ENCODE assay signal across 10 mouse cellular contexts in genomic region chr16:75092471-75093130, GRCm38 (mm10).
DNase-seq lines count a peak whose midpoint lies in the region; ATAC-seq and TF ChIP-seq lines count a peak whose summit lies in the region.
"Had no signal": no experiment of that assay in that cellular context is flagged by ENCODE, and none has a peak within 500 bp of the region (broad histone marks: within the 10 kb centered on the region; RNA-seq: fewer than 3 reads in every experiment).

No protein-coding gene starts in this region.

- no peak for ATAC-seq in heart, embryonic 12.5 days (ENCODE audit: insufficient number of reproducible peaks, low FRiP score)
- peak; percentile 62 for ATAC-seq in forebrain, embryonic 14.5 days

- no peaks in the 10 kb centered on the region for H3K36me3 ChIP-seq in heart, embryonic 12.5 days
- H3K36me3 ChIP-seq in forebrain, embryonic 14.5 days (ENCODE audit: control insufficient read depth, insufficient read depth, low read length): no peaks in the 10 kb centered on the region
- H3K36me3 ChIP-seq in midbrain, embryonic 10.5 days: no peaks in the 10 kb centered on the region

- H3K4me3 ChIP-seq in heart, embryonic 12.5 days: peak overlapping the region; percentile 24
- peak overlapping the region; percentile 15; the same call in 1 of the 2 replicates for H3K4me3 ChIP-seq in forebrain, embryonic 14.5 days (ENCODE audit: low read depth, low read length)
- H3K4me3 ChIP-seq in midbrain, embryonic 10.5 days: peak overlapping the region; percentile 44
- no peak overlapping the region for H3K4me3 ChIP-seq in lung, adult 2 months (replicated peaks; ENCODE audit: extremely low read depth, low read depth, low read length)

- TF ChIP-seq CTCF in brain, embryonic 14.5 days (IDR thresholded peaks at IDR 0.05; ENCODE audit: borderline replicate concordance, extremely low read depth, insufficient read depth, insufficient read length): no peak
- no peak for TF ChIP-seq CTCF in lung, adult 2 months (IDR thresholded peaks at IDR 0.05; ENCODE audit: insufficient read depth, low read length)

- no peak for TF ChIP-seq POLR2A in brain, embryonic 14.5 days (IDR thresholded peaks at IDR 0.05; ENCODE audit: borderline replicate concordance, extremely low read depth, insufficient read depth, insufficient read length, poor library complexity, severe bottlenecking)
- no peak for TF ChIP-seq POLR2A in lung, adult 2 months (IDR thresholded peaks at IDR 0.05; ENCODE audit: borderline replicate concordance, extremely low read depth, low read depth, low read length)

- WGBS in heart, embryonic 12.5 days: 18% methylated on average over 12 of the region's 12 CpGs
- 18% methylated on average over 12 of the region's 12 CpGs for WGBS in forebrain, embryonic 14.5 days
- WGBS in midbrain, embryonic 10.5 days: 22% methylated on average over 12 of the region's 12 CpGs
- whole genome bisulfite sequencing in lung, adult 2 months: 20% methylated on average over 12 of the region's 12 CpGs

- no peak for DNase-seq in heart, postnatal 4 days
- peak; percentile 78 for DNase-seq in brain, embryonic 14.5 days (ENCODE audit: low read depth)
- peak; percentile 61 for DNase-seq in forebrain, embryonic 14.5 days (ENCODE audit: low spot score)
- no peak for DNase-seq in midbrain, embryonic 10.5 days (ENCODE audit: low spot score)
- no peak for DNase-seq in natural killer cell, adult 2 months (ENCODE audit: low spot score in 2 of 2)
- DNase-seq in lung, adult 2 months: no peak
- no peak for DNase-seq in gastrocnemius, postnatal 10 days
- DNase-seq: cerebellum, adult 11 months; thymus, postnatal 14 days had no signal

- H3K9me3 ChIP-seq in heart, embryonic 12.5 days (replicated peaks): no peaks in the 10 kb centered on the region
- H3K9me3 ChIP-seq in forebrain, embryonic 14.5 days (replicated peaks; ENCODE audit: control insufficient read depth, low read length): no peaks in the 10 kb centered on the region
- H3K9me3 ChIP-seq in midbrain, embryonic 10.5 days (replicated peaks): no peaks in the 10 kb centered on the region

- H3K4me1 ChIP-seq in heart, embryonic 12.5 days (replicated peaks): peaks cover 5% of the 10 kb centered on the region; the same call in 1 of the 2 replicates
- peaks cover 7% of the 10 kb centered on the region for H3K4me1 ChIP-seq in forebrain, embryonic 14.5 days (ENCODE audit: control insufficient read depth, insufficient read depth, low read length)
- peaks cover 22% of the 10 kb centered on the region for H3K4me1 ChIP-seq in midbrain, embryonic 10.5 days
- no peaks in the 10 kb centered on the region for H3K4me1 ChIP-seq in lung, adult 2 months (ENCODE audit: control insufficient read depth, insufficient read depth, low read length)

- no peak overlapping the region for H3K9ac ChIP-seq in heart, embryonic 12.5 days
- peak overlapping the region; percentile 45; the same call in 1 of the 2 replicates for H3K9ac ChIP-seq in forebrain, embryonic 14.5 days (ENCODE audit: low read length)

- H3K27ac ChIP-seq in heart, embryonic 12.5 days (ENCODE audit: poor library complexity, severe bottlenecking): no peak overlapping the region
- no peak overlapping the region for H3K27ac ChIP-seq in forebrain, embryonic 14.5 days (ENCODE audit: low read depth, low read length)
- H3K27ac ChIP-seq in midbrain, embryonic 10.5 days (replicated peaks): no peak overlapping the region

- peak overlapping the region; percentile 63 for H3K4me2 ChIP-seq in heart, embryonic 12.5 days
- H3K4me2 ChIP-seq in forebrain, embryonic 14.5 days (ENCODE audit: low read length): peak overlapping the region; percentile 48

- H3K27me3 ChIP-seq in heart, embryonic 12.5 days (replicated peaks): no peaks in the 10 kb centered on the region
- no peaks in the 10 kb centered on the region for H3K27me3 ChIP-seq in forebrain, embryonic 14.5 days (replicated peaks; ENCODE audit: control insufficient read depth, insufficient read depth, low read length)
- H3K27me3 ChIP-seq in midbrain, embryonic 10.5 days (ENCODE audit: low read depth, poor library complexity, severe bottlenecking): peaks cover 8% of the 10 kb centered on the region; the same call in 1 of the 2 replicates

Comparison
In these comparisons a context has a peak if more than half of its experiments do, and no peak if none do; other contexts are left out.
1. DNase-seq: peak in brain, embryonic 14.5 days (single experiment) and forebrain, embryonic 14.5 days (single experiment); none in heart, postnatal 4 days (single experiment), midbrain, embryonic 10.5 days (single experiment), natural killer cell, adult 2 months (0 of 2), lung, adult 2 months (single experiment) and gastrocnemius, postnatal 10 days (single experiment).